Mouse (Mus musculus): ENCODE measurements around the gene Snx14.

GRCm38 (mm10) chr9:88437342-88438236 lies 1.2 kb downstream of the Snx14 start:
- TF ChIP-seq EP300 (optimal IDR thresholded peaks at IDR 0.05) (no peak), CTCF (IDR thresholded peaks at IDR 0.05; ENCODE audit: low read depth) (no peak)
